Mouse (Mus musculus) midbrain, postnatal 0 days (tissue): ENCODE measurements around the gene Qpctl. TPM values are rescaled to one million over a fixed set of nuclear protein-coding genes. Genes with fewer than 3 reads are reported as not detected.
A peak's percentile ranks its signal among the peaks of the same experiment; 100 is the strongest.

Experiments used
- ATAC-seq: fragments of 200-750 bp; cut with Nextera tagmentation; 2 replicates; pipeline ENCODE4 v1.8.0; 2017; ENCODE audit warnings: moderate number of reproducible peaks, mild to moderate bottlenecking, moderate TSS enrichment, moderate library complexity; ENCODE audit not compliant: low FRiP score
- DNase-seq: peaks from one replicate; pipeline ENCODE4 v3.0.0-alpha.2; 2015; ENCODE audit warnings: low spot score
- H3K27ac ChIP-seq: fragments of 300-500 bp; sonication (generic); 2 replicates; pipeline ENCODE4 v1.5.1; 2014; ENCODE audit warnings: low read depth, mild to moderate bottlenecking, low read length, mixed read lengths
- H3K27me3 ChIP-seq: fragments of 300-500 bp; sonication (generic); 2 replicates; pipeline ENCODE4 v1.6.1; 2014; ENCODE audit warnings: low read length, control low read depth, mixed read lengths; ENCODE audit not compliant: insufficient read depth
- H3K36me3 ChIP-seq: fragments of 300-500 bp; sonication (generic); 2 replicates; pipeline ENCODE4 v1.6.1; 2014; ENCODE audit warnings: low read length, control low read depth, mixed read lengths; ENCODE audit not compliant: insufficient read depth
- H3K4me1 ChIP-seq: fragments of 300-500 bp; sonication (generic); 2 replicates; pipeline ENCODE4 v1.6.1; 2014; ENCODE audit warnings: mild to moderate bottlenecking, control low read depth, antibody characterized with exemption, low read length, mixed read lengths; ENCODE audit not compliant: insufficient read depth
- H3K4me2 ChIP-seq: fragments of 300-500 bp; sonication (generic); 2 replicates; pipeline ENCODE4 v1.6.1; 2014; ENCODE audit warnings: low read depth, mild to moderate bottlenecking, low read length, mixed read lengths; ENCODE audit not compliant: poor library complexity, severe bottlenecking
- H3K4me3 ChIP-seq: fragments of 300-500 bp; sonication (generic); 2 replicates; pipeline ENCODE4 v1.5.1; 2014; ENCODE audit warnings: low read depth, mild to moderate bottlenecking, low read length, moderate library complexity
- H3K9ac ChIP-seq: fragments of 300-500 bp; sonication (generic); replicated peaks from 2 replicates; pipeline ENCODE4 v1.6.1; 2014; ENCODE audit warnings: mild to moderate bottlenecking, low read length, moderate library complexity, mixed read lengths; ENCODE audit not compliant: poor library complexity, severe bottlenecking
- H3K9me3 ChIP-seq: fragments of 300-500 bp; sonication (generic); 2 replicates; pipeline ENCODE4 v1.6.1; 2016; ENCODE audit warnings: low read length, control low read depth
- CTCF ChIP-seq: IDR thresholded peaks from 2 replicates; pipeline ENCODE4 v1.5.1; 2016; ENCODE audit warnings: antibody characterized with exemption, mild to moderate bottlenecking
- WGBS: fragments of 180-500 bp; shearing (Covaris S2); extraction: QIAGEN DNeasy Blood & Tissue Kit; methylation state at CpG from one replicate; pipeline ENCODE4 v1.1.7; 2014; 5-methylcytosine and 5-hydroxymethylcytosine counted together
- polyA plus RNA-seq: library from polyadenylated mRNA; unstranded; fragments of >200 nt; fragmentation: Nextera tagmentation; extraction: Ambion mirVana; gene quantifications from 2 replicates; pipeline ENCODE4 v1.2.1, GENCODE M21; 2015
- total RNA-seq: library from RNA; depleted of rRNA; stranded (reverse); fragments of >200 nt; gene quantifications from 2 replicates; pipeline ENCODE4 v1.2.3, GENCODE M21; 2014

Gene Qpctl
- total and polyA plus RNA-seq, 2 experiments from 2014 or later = 17.3 to 30.2 TPM

GRCm38 (mm10) chr7:19166990-19167389 is 17.9 kb upstream of the Qpctl start:
- Histone ChIP-seq H3K4me3 (no peak overlapping the region), H3K9ac (no peak overlapping the region), H3K27ac (no peak overlapping the region), H3K36me3 (no peaks in the 10 kb centered on the region), H3K4me2 (no peak overlapping the region), H3K27me3 (peaks cover 9% of the 10 kb centered on the region; the same call in 1 of the 2 replicates), H3K4me1 (peaks cover 3% of the 10 kb centered on the region; the same call in 1 of the 2 replicates), H3K9me3 (no peaks in the 10 kb centered on the region)
- peak; percentile 43; the same call in 1 of the 2 replicates for TF ChIP-seq CTCF
- DNase-seq (no peak), ATAC-seq (no peak)
- WGBS = 90% methylated on average over 3 of the region's 3 CpGs

GRCm38 (mm10) chr7:19165656-19166423 is 16.7 kb upstream of the Qpctl start, which contains the start of gene Gipr:
Gene Gipr (minus strand): TSS chr7:19166127.
- Histone ChIP-seq H3K36me3 (no peaks in the 10 kb centered on the region), H3K4me1 (peaks cover 3% of the 10 kb centered on the region; the same call in 1 of the 2 replicates), H3K9ac (no peak within 1 kb of the TSS), H3K27ac (no peak within 1 kb of the TSS), H3K4me3 (no peak within 1 kb of the TSS), H3K4me2 (peak within 1 kb of the TSS; percentile 20), H3K27me3 (peaks cover 9% of the 10 kb centered on the region; the same call in 1 of the 2 replicates), H3K9me3 (no peaks in the 10 kb centered on the region)
- ATAC-seq (no peak), DNase-seq (no peak)
- TF ChIP-seq CTCF = no peak
- WGBS = 16% methylated on average over 14 of the region's 14 CpGs

- H3K27me3 ChIP-seq = peaks cover 9% of the 10 kb centered on the region; the same call in 1 of the 2 replicates
- peak overlapping the region; percentile 20 for H3K4me2 ChIP-seq
- H3K9ac ChIP-seq = no peak overlapping the region
- WGBS = 6% methylated on average over 13 of the region's 13 CpGs
- no peak for DNase-seq
- ATAC-seq = no peak
- H3K36me3 ChIP-seq = no peaks in the 10 kb centered on the region
- H3K27ac ChIP-seq = no peak overlapping the region
- H3K4me3 ChIP-seq = no peak overlapping the region
- H3K4me1 ChIP-seq = peaks cover 3% of the 10 kb centered on the region; the same call in 1 of the 2 replicates
- H3K9me3 ChIP-seq = no peaks in the 10 kb centered on the region
- TF ChIP-seq CTCF = no peak
Measured at GRCm38 (mm10) chr7:19164978-19165377, 15.9 kb upstream of the Qpctl start.

GRCm38 (mm10) chr7:19164189-19164588 is 15.1 kb upstream of the Qpctl start:
- H3K4me1 ChIP-seq = peaks cover 8% of the 10 kb centered on the region; the same call in 1 of the 2 replicates
- WGBS = 2% methylated on average over 6 of the region's 6 CpGs
- peak overlapping the region; percentile 24; the same call in 1 of the 2 replicates for H3K4me2 ChIP-seq
- no peaks in the 10 kb centered on the region for H3K36me3 ChIP-seq
- no peak for TF ChIP-seq CTCF
- DNase-seq (no peak), ATAC-seq (no peak)
- H3K27me3 ChIP-seq = peaks cover 9% of the 10 kb centered on the region; the same call in 1 of the 2 replicates
- no peaks in the 10 kb centered on the region for H3K9me3 ChIP-seq
- H3K4me3 ChIP-seq = no peak overlapping the region
- H3K27ac ChIP-seq = no peak overlapping the region
- H3K9ac ChIP-seq = no peak overlapping the region

GRCm38 (mm10) chr7:19163752-19164151 is 14.7 kb upstream of the Qpctl start:
- H3K4me2 ChIP-seq = peak overlapping the region; percentile 24; the same call in 1 of the 2 replicates
- 30% methylated on average over 12 of the region's 12 CpGs for WGBS
- no peak for ATAC-seq

GRCm38 (mm10) chr7:19162928-19163327 is 13.8 kb upstream of the Qpctl start:
- no peak for DNase-seq
- Histone ChIP-seq H3K9ac (no peak overlapping the region), H3K27me3 (peaks cover 9% of the 10 kb centered on the region; the same call in 1 of the 2 replicates), H3K9me3 (no peaks in the 10 kb centered on the region), H3K4me3 (no peak overlapping the region), H3K4me2 (no peak overlapping the region), H3K36me3 (no peaks in the 10 kb centered on the region), H3K27ac (no peak overlapping the region), H3K4me1 (peaks cover 8% of the 10 kb centered on the region; the same call in 1 of the 2 replicates)
- ATAC-seq = no peak
- WGBS = 90% methylated on average over 7 of the region's 7 CpGs
- no peak for TF ChIP-seq CTCF

More at GRCm38 (mm10) chr7:19163752-19164151, 14.7 kb upstream of the Qpctl start:
- H3K27me3 ChIP-seq = peaks cover 9% of the 10 kb centered on the region; the same call in 1 of the 2 replicates
- DNase-seq = no peak
- no peak overlapping the region for H3K9ac ChIP-seq
- H3K9me3 ChIP-seq = no peaks in the 10 kb centered on the region
- H3K4me3 ChIP-seq = no peak overlapping the region
- peaks cover 8% of the 10 kb centered on the region; the same call in 1 of the 2 replicates for H3K4me1 ChIP-seq
- no peak overlapping the region for H3K27ac ChIP-seq
- no peaks in the 10 kb centered on the region for H3K36me3 ChIP-seq
- TF ChIP-seq CTCF = no peak
